Mouse (Mus musculus) megakaryocyte, adult 5-6 weeks (primary cell): ENCODE measurements around the gene G430095P16Rik. TPM values are rescaled to one million over a fixed set of nuclear protein-coding genes. Genes with fewer than 3 reads are reported as not detected.

Experiments used
- ATAC-seq: 2 replicates; pipeline ENCODE4 v1.8.0; 2016; ENCODE audit warnings: mild to moderate bottlenecking, inconsistent platforms; ENCODE audit not compliant: poor library complexity, severe bottlenecking
- total RNA-seq, 2 experiments: library from RNA; stranded (forward) in 1 of 2; stranded (reverse) in 1 of 2; fragments of 153-499, 151-499 nt in 1 of 2; fragments of 221-1000, 200-1000 nt in 1 of 2; gene quantifications; 2 replicates each; pipeline versions ENCODE4 v1.2.3 to v1.2.4; 2015 to 2017

Gene G430095P16Rik
- total RNA-seq, 2 experiments from 2014 or later: 25.5 to 40.4 TPM

DNA sequence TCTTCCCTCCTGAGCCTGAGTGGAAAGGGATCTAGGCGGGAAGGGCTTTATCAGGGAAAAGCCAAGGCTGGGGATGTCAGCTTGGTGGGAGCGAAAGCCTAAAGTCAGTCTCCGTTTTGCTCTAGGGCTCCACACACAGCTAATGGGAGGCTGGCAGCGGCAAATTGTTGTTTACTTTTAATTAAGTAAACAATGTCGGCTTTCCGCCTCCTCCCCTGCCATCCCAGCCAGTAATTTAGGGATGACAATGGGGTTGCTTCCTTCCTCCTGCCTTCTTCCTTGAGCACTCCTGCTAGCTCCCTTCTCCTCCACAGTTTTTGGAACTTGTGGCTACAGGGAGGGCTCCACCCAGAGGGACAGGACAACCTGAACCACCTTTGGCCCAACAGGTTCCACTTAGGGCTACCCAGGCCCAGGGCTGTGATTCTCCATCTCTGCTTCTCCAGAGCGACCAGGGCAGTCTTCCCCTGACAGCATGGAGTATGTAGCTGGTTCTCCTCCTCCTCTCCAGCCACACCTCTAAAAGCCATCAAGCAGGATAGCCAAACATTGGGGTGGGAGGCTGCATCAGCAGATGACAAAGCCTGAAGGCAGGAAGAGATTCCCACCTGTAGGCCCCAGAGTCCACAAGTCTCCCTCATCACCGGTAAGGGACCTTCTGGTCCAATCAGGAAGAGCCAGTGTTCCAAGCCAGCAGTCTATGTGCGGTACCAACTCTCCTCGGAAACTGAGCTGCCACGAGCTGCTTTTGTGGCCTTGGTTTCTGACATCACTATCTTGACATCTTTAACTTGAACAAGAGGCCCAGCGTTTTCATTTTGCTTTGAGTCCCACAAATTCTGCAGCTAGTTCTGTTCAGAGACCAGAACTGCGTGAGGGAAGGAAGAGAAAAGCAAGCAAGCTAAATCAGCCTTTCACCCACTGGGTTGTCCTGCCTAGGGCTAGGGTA, 18.4 kb downstream of the G430095P16Rik start:
- ATAC-seq: no peak

DNA sequence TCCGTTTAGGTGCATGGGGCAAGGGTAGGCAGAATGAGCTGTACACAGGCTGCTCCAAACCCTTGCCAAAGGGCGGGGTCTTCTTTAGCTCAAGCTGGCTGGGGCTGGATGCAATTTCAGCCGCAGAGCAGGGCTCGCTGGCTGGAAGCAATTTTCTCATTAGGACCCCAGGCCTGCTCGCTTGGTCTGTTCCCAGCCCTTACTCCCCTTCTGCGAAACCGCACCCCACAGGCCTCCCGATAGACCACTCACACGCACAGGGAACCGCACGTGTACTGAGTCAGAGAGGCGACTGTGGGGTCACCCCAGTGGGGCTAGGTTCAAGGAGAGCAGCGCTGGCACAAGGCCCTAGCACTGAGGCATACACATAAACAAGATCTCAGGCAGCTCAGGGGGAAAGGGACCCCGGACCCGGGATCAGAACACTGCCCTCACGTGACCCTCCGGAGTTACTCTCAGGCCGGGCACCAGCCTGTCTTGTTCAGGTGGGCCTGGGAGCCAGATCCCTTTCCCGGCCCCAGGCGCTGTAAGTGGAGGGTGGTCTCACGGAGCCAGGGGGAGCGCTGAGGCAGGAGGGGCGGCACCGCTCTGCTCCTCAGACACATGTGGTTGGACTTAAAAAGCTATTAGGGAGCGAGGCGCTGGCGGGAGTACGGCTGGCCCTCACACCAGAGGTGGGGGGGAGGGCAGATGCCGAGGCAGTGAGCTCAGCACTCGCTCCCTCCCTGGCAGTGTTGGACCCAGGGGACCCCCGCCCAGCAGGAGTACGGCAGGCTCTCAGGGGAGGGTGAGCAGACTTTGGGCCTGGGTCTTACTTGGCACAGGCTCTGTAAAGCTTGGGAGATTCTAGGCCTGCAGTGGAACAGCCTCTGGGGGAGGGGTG, 19.6 kb downstream of the G430095P16Rik start:
- ATAC-seq: no peak

DNA sequence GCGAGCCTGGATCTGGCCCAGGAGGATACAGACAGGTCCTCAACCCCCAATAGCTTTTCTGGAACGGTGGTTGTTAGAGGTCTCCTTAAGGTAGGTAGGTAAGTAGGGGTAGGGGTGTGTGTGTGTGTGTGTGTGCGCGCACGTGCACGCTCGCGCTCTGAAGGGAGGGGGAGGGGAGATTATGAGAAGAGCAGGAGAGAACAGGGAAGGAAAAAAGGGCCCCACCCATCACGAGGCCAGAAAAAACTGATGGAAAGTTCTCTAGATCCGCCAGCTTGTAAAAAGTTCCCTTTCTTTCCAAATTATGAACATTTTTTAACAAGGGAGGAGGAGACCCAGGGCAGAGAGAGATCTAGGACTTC, 20.2 kb downstream of the G430095P16Rik start:
- ATAC-seq: no peak

DNA sequence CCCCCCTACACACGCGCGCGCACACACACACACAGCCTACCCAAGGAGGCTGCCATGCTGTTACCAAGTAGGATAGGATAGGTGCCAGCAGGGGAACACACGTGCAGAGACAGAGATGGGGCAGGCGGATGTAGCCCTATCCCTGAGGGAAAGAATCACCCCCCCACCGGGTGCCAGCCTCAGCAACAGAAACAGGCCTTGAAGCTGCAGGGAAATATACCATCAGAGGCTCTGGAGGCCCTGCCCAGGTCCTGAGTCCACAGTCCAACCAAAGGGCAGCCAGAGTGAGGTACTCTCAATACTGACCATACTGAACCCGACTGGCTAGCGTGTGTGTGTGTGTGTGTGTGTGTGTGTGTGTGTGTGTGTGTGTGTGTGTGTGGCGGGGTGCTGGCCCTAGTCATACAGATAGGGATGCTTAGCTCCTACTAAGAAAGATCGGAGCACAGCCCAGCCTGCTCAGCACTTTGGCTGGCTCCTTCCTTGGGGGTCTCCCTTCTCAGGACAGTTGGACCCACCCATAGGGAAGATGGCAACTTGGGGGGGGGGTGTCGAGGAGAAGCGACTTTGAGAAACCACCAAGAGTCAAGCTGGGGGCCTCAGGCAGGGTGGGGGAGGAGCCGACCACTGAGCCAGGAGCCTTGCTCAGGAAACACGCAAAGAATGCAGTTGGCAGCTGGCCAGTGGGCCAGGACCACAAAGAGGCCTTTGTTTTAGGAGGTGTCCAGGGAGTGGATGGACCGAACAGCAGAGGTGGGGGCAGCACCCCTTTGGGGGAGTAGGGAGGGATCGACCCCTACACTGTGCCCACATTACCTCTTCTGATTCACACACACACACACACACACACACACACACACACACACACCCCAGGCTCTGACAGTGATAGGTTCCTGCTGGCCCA, 21.0 kb downstream of the G430095P16Rik start:
- ATAC-seq: no peak

DNA sequence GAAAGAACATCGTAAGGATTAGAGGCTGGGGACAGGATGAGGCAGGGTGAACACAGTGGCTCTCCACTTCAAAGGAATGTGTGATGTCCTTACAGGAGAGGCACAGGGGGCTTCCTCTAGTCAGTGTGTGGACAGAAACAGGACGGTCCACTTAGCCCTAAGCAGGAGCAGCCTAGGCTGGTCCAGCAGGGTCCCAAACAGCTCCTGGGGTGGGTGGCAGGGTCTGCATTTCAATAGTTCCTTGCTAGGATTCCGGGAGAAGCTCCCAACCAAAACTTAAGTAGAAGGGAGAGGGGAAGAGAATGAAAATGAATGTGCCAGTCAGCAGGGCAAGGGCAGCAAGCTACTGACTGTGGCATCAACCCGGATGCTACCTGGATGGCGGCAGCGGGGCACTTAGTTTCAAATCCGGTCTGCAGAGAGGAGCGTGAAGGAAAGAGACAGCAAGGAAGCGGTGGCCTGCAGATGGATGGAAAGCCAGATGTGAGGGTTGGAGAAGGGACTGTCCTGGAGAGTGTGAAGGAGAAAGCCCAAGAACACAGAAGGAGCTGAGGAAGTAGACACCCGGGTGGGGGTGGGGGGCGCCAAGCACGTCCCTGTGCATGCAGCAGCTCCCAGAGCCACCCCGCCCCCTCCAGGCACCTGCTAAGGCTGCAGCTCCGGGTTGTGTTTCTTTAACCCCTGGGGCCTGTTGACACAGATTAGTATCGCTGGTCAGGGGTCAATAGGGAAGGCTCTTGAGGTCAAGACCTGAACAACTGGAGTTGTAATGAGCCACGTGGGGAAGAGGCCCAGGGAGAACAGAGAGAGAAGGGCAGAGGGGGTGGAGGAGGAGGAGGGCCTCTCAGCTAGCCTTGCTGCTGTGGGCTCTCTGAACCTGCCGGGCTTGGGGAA, 22.5 kb downstream of the G430095P16Rik start:
- no peak; the same call in 1 of the 2 replicates for ATAC-seq

DNA sequence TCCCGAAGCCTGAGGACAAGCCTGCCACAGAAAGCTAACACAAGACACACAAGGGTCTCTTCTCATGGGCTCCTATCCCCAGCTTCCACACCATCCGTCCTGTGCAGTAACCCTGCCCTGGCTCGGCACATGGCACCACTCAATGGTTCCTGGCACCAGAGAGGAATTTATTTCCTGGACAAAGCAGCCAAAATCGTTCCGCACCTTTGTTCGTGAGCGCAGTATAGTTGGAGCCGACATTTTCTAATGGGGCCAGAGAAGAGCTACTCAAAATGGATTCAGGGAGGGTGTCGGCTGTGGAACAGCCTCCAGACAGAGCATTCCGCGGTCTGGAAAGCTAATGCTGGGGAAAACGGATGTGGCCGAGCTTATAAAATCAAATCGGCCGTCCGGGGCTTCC, 26.7 kb downstream of the G430095P16Rik start:
- no peak for ATAC-seq

DNA sequence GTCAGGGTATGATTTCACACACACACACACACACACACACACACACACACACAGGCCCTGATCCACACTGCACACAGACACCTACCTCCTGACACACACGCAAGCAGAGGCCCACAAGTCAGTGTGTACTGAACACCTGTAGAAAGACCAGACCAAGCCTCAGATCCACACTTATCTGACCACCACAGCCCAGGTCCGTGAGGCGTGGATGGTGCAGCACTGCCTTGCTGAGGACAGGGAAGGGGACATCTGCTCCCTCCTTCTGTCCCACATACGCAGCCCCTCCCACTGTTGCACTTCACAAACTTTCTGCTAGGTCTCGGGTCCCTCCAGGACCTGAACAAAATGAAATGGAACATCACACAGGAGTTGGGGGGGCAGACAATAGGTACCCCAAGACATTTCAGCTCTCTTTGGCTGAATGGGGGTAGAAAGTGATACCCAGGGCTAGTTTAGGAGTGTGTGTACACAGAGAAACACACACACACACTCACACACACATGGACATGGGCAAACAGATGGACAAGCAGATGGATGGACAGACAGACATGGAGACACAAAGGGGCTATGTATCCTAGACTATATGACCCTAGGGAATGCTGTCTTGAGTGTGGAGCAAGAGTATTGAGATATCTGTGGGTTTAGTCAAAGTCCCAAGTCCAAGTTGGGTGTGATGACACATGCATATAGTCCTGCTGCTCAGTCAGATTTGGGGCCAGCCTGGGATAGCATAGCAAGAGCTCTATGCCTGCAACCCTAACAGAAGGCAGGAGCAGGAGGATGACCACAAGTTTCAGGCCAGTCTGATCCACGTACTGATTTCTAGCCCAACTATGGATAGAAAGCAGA, 30.2 kb downstream of the G430095P16Rik start:
- ATAC-seq: no peak

DNA sequence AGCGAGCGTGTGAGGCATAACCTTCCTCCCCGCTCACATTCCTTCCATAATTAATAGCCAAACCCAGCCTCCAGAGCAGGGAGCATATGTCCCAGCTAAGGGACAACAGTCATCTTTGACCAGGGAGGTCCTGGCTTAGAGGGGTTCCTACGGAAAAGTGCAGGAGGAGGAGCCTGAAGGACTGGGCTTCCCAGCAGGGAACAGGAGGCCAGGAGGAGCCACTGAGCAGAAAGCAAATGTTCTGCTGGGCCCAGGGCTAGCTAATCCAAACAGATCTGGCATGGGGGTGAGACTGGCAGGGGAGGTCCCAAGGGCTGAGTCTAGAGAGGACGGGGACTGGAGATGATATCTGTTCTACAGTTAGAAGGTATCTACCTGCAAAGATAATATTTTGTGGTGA, 34.7 kb downstream of the G430095P16Rik start:
- ATAC-seq: no peak

DNA sequence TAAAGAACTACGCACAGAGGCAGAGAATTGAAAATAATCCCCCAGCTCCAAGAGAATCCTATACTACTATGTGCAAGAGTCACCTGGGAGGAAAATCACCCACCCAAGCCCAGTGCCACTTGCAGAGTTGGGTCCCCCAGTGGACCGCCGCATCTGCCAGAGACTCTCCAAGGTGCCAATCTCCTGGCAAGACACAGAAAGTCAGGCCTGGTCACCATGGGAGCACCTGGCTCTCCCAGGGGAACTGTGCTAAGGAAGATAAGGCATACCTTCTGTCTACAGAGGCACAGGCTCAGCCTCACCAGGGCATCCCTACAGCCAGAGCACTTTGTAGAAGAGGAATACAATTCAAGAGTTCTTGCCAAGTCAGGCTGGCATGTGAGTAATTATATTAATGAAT, 35.5 kb downstream of the G430095P16Rik start:
- ATAC-seq: no peak

DNA sequence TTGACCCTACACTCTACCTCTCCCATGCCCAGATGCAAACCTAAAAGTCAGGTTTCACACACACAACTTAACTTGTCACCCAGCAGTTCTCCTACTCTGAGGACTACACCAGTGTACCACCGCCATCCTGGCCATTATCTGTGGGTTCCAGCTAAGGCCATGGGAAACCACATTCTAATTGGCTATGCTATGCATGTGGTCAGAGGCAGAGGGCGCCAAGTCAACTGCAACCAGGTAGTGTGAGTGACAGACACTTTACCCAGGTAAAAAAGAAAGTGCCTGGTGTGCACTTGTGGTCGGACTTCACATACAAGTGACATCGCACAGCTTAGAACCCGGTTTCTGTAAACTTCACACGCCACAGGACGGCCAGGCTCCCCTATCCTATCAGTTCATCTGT, 36.3 kb downstream of the G430095P16Rik start:
- ATAC-seq: peak; percentile 54; the same call in 1 of the 2 replicates

DNA sequence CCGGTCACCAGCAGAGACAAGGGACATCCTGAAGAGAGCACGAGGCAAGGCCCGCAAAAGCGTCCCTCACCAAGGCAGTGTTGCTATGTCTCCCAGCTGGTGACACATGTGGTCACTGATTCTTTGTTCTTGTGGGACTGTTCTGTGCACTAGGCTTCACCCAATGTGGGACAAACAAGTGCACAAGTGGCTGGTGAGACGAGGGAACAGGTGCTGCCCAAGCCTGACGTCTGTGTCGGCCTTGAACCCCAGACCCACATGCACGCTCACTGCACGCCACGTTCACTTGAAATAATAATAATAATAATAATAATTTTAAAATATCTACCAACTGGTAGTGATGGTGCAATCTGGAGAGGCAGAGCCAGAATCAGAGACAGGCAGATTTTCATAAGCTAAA, 36.9 kb downstream of the G430095P16Rik start:
- no peak for ATAC-seq

DNA sequence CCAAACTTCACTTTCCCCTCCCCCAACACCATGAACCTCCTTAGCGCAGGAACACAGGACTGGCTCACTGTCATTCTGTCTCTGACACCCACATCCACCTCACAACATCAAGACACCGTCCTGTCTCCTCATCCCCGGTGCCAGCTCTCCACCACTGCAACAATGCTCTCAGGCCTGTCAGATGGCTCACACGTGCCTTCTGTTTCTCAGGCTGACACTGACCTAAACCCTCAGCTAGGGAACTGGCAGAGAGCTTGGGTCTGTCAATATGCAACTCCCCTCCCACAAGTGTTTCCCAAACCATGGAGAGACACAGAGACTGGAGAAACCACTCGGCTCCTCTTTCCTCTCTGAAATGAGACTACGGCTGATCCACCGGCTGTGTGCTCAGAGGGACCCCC, 37.6 kb downstream of the G430095P16Rik start:
- no peak for ATAC-seq

DNA sequence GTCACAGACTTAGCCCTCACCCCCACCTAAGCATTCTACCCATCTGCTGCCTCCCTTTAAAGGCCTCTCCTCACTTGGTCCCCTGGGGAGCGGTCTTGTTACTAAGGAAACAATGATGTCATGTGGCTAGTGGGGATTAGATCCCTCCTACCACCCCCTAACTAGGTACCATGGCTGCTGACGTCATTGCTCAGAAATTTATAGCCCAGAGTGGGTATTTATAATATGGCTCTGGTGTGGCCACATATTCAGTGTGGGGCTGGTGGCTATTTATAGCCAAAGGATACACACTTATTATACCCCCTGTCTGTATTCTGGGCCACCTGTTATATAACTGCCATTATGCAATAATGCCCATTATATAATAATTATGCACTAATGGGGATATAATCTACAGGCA, 38.1 kb downstream of the G430095P16Rik start:
- ATAC-seq: no peak

DNA sequence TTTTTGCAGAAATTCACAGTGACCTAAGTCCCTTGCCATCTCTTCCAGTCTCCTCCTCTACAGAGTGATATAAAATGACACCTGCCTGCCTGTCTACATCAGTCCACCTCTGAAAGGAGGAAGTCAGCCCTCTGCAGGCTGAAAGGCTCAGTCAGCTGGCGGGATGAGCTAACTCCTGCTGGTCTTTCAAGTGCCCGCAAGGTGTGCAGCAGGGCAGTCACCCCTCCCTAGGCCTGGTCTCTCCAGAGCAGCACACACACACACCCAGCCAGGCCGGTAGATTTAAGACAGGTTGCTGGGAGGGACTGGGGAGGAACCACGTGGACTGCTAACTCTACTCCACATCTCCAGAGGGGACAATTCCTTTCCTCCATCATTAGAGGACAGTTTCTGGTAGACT, 41.3 kb downstream of the G430095P16Rik start:
- ATAC-seq: no peak

DNA sequence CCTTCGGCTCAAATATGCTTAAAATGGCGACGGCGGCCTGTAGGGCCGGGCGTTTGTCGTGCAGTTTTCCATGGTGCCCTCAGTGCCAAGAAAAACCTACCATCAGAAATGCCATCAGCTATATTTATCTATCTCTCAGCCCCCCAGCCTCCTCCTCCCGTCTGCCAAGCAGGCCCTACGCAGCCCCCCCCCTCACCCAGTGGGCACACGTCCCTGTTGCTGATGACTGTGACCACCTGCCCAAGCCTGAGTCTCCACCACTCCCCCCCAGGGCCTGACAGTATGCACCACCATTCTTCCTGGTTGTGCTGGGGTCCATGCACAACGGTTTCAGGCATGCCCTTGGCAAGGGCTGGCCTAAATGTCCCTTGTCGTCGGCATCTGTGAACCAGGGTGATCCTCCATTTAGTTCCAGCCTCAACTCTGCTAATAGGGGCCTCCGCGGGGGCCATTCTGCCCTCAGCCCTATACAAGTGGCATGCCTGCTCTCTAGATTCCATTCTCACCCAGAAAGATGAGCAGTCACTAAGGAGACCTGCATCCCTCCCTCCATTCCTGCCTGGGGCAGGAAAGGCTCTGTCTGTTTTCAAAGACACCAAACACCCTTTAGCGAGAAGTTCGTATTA, 42.2 kb downstream of the G430095P16Rik start:
- no peak for ATAC-seq

DNA sequence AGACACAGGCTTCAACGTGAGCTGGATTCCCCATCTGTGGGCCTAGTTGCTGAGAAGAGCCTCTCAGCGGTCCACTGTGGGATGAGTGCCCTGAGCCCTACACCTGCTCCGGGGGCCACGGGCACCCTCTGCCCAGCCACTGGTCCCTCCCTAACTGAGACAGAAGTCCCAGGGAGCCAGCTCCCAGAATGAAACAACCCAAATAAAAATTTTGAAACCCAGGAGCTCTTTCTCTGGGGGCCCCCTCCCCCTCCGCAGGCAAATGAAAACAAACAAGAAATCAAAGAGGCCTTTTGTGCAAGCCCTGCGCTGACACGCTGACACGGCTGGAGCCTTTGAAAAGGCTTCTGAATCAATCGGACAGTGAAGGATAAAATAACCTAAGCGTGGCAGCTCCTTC, 42.8 kb downstream of the G430095P16Rik start:
- ATAC-seq: no peak

DNA sequence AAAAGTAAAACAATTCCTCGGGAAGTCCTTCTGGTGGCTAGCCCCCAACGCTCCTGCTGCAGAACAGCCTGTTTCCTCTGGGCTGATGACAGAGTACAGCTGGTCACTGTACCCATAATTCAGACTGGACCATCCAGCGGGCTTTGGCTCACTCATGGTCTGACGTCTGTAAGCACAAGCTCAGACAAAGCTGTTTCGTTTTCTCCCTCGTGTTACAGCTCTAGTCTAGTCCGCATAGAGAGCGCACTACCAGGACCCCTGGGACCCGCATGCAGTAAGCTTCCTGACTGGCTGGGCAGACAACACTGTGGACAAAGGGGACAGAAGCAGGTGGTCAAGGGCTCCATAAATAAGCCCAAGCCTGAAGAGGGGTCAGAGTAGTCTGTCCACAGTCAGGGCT, 43.6 kb downstream of the G430095P16Rik start:
- no peak for ATAC-seq

DNA sequence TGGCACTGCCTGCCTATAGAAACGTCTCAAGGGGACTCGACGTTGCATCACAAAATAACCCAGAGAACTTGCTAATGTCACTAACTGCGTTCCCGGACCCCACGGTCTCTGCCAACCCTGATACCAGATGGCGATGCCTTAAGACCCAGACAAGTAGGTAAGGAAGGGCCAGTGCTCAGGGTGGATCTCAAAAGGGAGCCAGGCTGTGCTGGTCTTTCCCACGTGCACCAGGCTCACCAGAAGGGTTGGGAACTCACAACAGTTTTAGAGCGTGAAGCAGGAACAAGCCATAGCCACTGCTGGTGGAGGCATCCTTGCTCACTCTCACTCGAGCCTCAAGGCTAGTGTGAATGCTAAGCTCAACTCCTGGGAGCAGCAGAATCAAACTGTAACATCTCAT, 44.4 kb downstream of the G430095P16Rik start:
- no peak for ATAC-seq
